Mouse (Mus musculus): Measurements from ENCODE around the gene Frmd6.
A peak's percentile ranks its signal among the peaks of the same experiment; 100 is the strongest.

Gene Frmd6

GRCm38 (mm10) chr12:70824729-70825650, at the start of gene Frmd6:
Gene Frmd6 (plus strand): TSS chr12:70825514.
- no peaks in the 10 kb centered on the region for H3K27me3 ChIP-seq (ENCODE audit: control insufficient read depth, insufficient read depth, low read length, poor library complexity, severe bottlenecking)
- no peaks in the 10 kb centered on the region for H3K36me3 ChIP-seq (ENCODE audit: control insufficient read depth, insufficient read depth, low read length, poor library complexity, severe bottlenecking)
- peak; percentile 97 for DNase-seq (ENCODE audit: low read depth, low spot score)

- Histone ChIP-seq H3K27me3 (ENCODE audit: control insufficient read depth, insufficient read depth, low read length, poor library complexity, severe bottlenecking) (no peaks in the 10 kb centered on the region), H3K36me3 (ENCODE audit: control insufficient read depth, insufficient read depth, low read length, poor library complexity, severe bottlenecking) (no peaks in the 10 kb centered on the region)
- DNase-seq (ENCODE audit: low read depth, low spot score): no peak
Observed at GRCm38 (mm10) chr12:70775609-70776008, 49.7 kb upstream of the Frmd6 start.

- Histone ChIP-seq H3K27me3 (ENCODE audit: control insufficient read depth, insufficient read depth, low read length, poor library complexity, severe bottlenecking) (no peaks in the 10 kb centered on the region), H3K36me3 (ENCODE audit: control insufficient read depth, insufficient read depth, low read length, poor library complexity, severe bottlenecking) (no peaks in the 10 kb centered on the region)
- no peak for DNase-seq (ENCODE audit: low read depth, low spot score)
Observed at GRCm38 (mm10) chr12:70776683-70777082, 48.6 kb upstream of the Frmd6 start.

GRCm38 (mm10) chr12:70777466-70777865, 47.8 kb upstream of the Frmd6 start:
- Histone ChIP-seq H3K36me3 (ENCODE audit: control insufficient read depth, insufficient read depth, low read length, poor library complexity, severe bottlenecking) (no peaks in the 10 kb centered on the region), H3K27me3 (ENCODE audit: control insufficient read depth, insufficient read depth, low read length, poor library complexity, severe bottlenecking) (no peaks in the 10 kb centered on the region)
- DNase-seq (ENCODE audit: low read depth, low spot score): no peak

GRCm38 (mm10) chr12:70777866-70778265, 47.4 kb upstream of the Frmd6 start:
- no peaks in the 10 kb centered on the region for H3K36me3 ChIP-seq (ENCODE audit: control insufficient read depth, insufficient read depth, low read length, poor library complexity, severe bottlenecking)
- no peaks in the 10 kb centered on the region for H3K27me3 ChIP-seq (ENCODE audit: control insufficient read depth, insufficient read depth, low read length, poor library complexity, severe bottlenecking)
- no peak for DNase-seq (ENCODE audit: low read depth, low spot score)

- Histone ChIP-seq H3K36me3 (ENCODE audit: control insufficient read depth, insufficient read depth, low read length, poor library complexity, severe bottlenecking) (no peaks in the 10 kb centered on the region), H3K27me3 (ENCODE audit: control insufficient read depth, insufficient read depth, low read length, poor library complexity, severe bottlenecking) (no peaks in the 10 kb centered on the region)
- DNase-seq (ENCODE audit: low read depth, low spot score): no peak
Observed at GRCm38 (mm10) chr12:70778271-70778670, 47.0 kb upstream of the Frmd6 start.

GRCm38 (mm10) chr12:70778724-70779123, 46.6 kb upstream of the Frmd6 start:
- H3K27me3 ChIP-seq (ENCODE audit: control insufficient read depth, insufficient read depth, low read length, poor library complexity, severe bottlenecking): no peaks in the 10 kb centered on the region; the same call in 1 of the 2 replicates
- H3K36me3 ChIP-seq (ENCODE audit: control insufficient read depth, insufficient read depth, low read length, poor library complexity, severe bottlenecking): no peaks in the 10 kb centered on the region
- no peak for DNase-seq (ENCODE audit: low read depth, low spot score)

- no peak for DNase-seq (ENCODE audit: low read depth, low spot score)
- H3K36me3 ChIP-seq (ENCODE audit: control insufficient read depth, insufficient read depth, low read length, poor library complexity, severe bottlenecking): no peaks in the 10 kb centered on the region
- H3K27me3 ChIP-seq (ENCODE audit: control insufficient read depth, insufficient read depth, low read length, poor library complexity, severe bottlenecking): no peaks in the 10 kb centered on the region; the same call in 1 of the 2 replicates
Observed at GRCm38 (mm10) chr12:70783049-70783448, 42.3 kb upstream of the Frmd6 start.

- no peaks in the 10 kb centered on the region; the same call in 1 of the 2 replicates for H3K27me3 ChIP-seq (ENCODE audit: control insufficient read depth, insufficient read depth, low read length, poor library complexity, severe bottlenecking)
- DNase-seq (ENCODE audit: low read depth, low spot score): no peak
- H3K36me3 ChIP-seq (ENCODE audit: control insufficient read depth, insufficient read depth, low read length, poor library complexity, severe bottlenecking): no peaks in the 10 kb centered on the region
Observed at GRCm38 (mm10) chr12:70783475-70784239, 41.7 kb upstream of the Frmd6 start.

- DNase-seq (ENCODE audit: low read depth, low spot score): no peak
- H3K27me3 ChIP-seq (ENCODE audit: control insufficient read depth, insufficient read depth, low read length, poor library complexity, severe bottlenecking): no peaks in the 10 kb centered on the region; the same call in 1 of the 2 replicates
- no peaks in the 10 kb centered on the region for H3K36me3 ChIP-seq (ENCODE audit: control insufficient read depth, insufficient read depth, low read length, poor library complexity, severe bottlenecking)
Observed at GRCm38 (mm10) chr12:70784240-70784705, 41.0 kb upstream of the Frmd6 start.

GRCm38 (mm10) chr12:70789341-70789740, 36.0 kb upstream of the Frmd6 start:
- no peak for DNase-seq (ENCODE audit: low read depth, low spot score)
- no peaks in the 10 kb centered on the region for H3K27me3 ChIP-seq (ENCODE audit: control insufficient read depth, insufficient read depth, low read length, poor library complexity, severe bottlenecking)
- no peaks in the 10 kb centered on the region for H3K36me3 ChIP-seq (ENCODE audit: control insufficient read depth, insufficient read depth, low read length, poor library complexity, severe bottlenecking)

- DNase-seq (ENCODE audit: low read depth, low spot score): no peak
- H3K27me3 ChIP-seq (ENCODE audit: control insufficient read depth, insufficient read depth, low read length, poor library complexity, severe bottlenecking): no peaks in the 10 kb centered on the region
- no peaks in the 10 kb centered on the region for H3K36me3 ChIP-seq (ENCODE audit: control insufficient read depth, insufficient read depth, low read length, poor library complexity, severe bottlenecking)
Observed at GRCm38 (mm10) chr12:70793291-70793690, 32.0 kb upstream of the Frmd6 start.

GRCm38 (mm10) chr12:70794543-70795388, 30.5 kb upstream of the Frmd6 start:
- Histone ChIP-seq H3K36me3 (ENCODE audit: control insufficient read depth, insufficient read depth, low read length, poor library complexity, severe bottlenecking) (no peaks in the 10 kb centered on the region), H3K27me3 (ENCODE audit: control insufficient read depth, insufficient read depth, low read length, poor library complexity, severe bottlenecking) (no peaks in the 10 kb centered on the region)
- no peak for DNase-seq (ENCODE audit: low read depth, low spot score)

- no peaks in the 10 kb centered on the region for H3K27me3 ChIP-seq (ENCODE audit: control insufficient read depth, insufficient read depth, low read length, poor library complexity, severe bottlenecking)
- no peaks in the 10 kb centered on the region for H3K36me3 ChIP-seq (ENCODE audit: control insufficient read depth, insufficient read depth, low read length, poor library complexity, severe bottlenecking)
- DNase-seq (ENCODE audit: low read depth, low spot score): no peak
Observed at GRCm38 (mm10) chr12:70795389-70795711, 30.0 kb upstream of the Frmd6 start.

All from splenic B cell, adult 2 months (primary cell).